Mouse (Mus musculus) ES-Bruce4 (cell line): ENCODE data around the gene Fxr2. TPM values are rescaled to one million over a fixed set of nuclear protein-coding genes. Genes with fewer than 3 reads are reported as not detected.
A peak's percentile ranks its signal among the peaks of the same experiment; 100 is the strongest.

Experiments used
- H3K27ac ChIP-seq: 2 replicates; pipeline ENCODE4 v1.5.1; 2012; ENCODE audit warnings: low read length, inconsistent platforms; ENCODE audit not compliant: insufficient read depth
- H3K27me3 ChIP-seq: 2 replicates; pipeline ENCODE4 v1.6.1; 2012; ENCODE audit warnings: mild to moderate bottlenecking, low read length, inconsistent platforms; ENCODE audit not compliant: control insufficient read depth, poor library complexity, insufficient read depth, severe bottlenecking
- H3K36me3 ChIP-seq: 2 replicates; pipeline ENCODE4 v1.6.1; 2012; ENCODE audit warnings: inconsistent platforms, mild to moderate bottlenecking, low read length, moderate library complexity; ENCODE audit not compliant: control insufficient read depth, poor library complexity, insufficient read depth, severe bottlenecking
- H3K4me1 ChIP-seq: one replicate; pipeline ENCODE4 v1.8.1; 2011; ENCODE audit warnings: low read length; ENCODE audit not compliant: control insufficient read depth, insufficient read depth
- H3K4me3 ChIP-seq: 2 replicates; pipeline ENCODE4 v1.5.1; 2011; ENCODE audit warnings: low read depth, mild to moderate bottlenecking, low read length
- H3K9ac ChIP-seq: 2 replicates; pipeline ENCODE4 v1.6.1; 2012; ENCODE audit warnings: low read depth, mild to moderate bottlenecking, inconsistent platforms; ENCODE audit not compliant: poor library complexity, severe bottlenecking
- H3K9me3 ChIP-seq: replicated peaks from 2 replicates; pipeline ENCODE4 v1.6.1; 2012; ENCODE audit warnings: mild to moderate bottlenecking, low read length, inconsistent platforms; ENCODE audit not compliant: control insufficient read depth, poor library complexity, insufficient read depth, severe bottlenecking
- CTCF ChIP-seq: IDR thresholded peaks from one replicate; pipeline ENCODE4 v1.8.1; 2011; ENCODE audit warnings: low read depth, low read length
- EP300 ChIP-seq: IDR thresholded peaks from 2 replicates; pipeline ENCODE4 v1.6.1; 2011; ENCODE audit warnings: low read depth, low read length; ENCODE audit not compliant: insufficient read depth
- POLR2A ChIP-seq: IDR thresholded peaks from one replicate; pipeline ENCODE4 v1.8.1; 2011; ENCODE audit warnings: low read length; ENCODE audit not compliant: insufficient read depth
- polyA plus RNA-seq: library from polyadenylated mRNA; stranded (reverse); fragments of >200 nt; gene quantifications from 2 replicates; pipeline ENCODE4 v1.2.4, GENCODE M21; 2011; ENCODE audit warnings: low read depth; ENCODE audit not compliant: missing spikeins, insufficient read depth, insufficient read length

The Fxr2 gene
- polyA plus RNA-seq, 1 experiment, result 170 TPM

DNA sequence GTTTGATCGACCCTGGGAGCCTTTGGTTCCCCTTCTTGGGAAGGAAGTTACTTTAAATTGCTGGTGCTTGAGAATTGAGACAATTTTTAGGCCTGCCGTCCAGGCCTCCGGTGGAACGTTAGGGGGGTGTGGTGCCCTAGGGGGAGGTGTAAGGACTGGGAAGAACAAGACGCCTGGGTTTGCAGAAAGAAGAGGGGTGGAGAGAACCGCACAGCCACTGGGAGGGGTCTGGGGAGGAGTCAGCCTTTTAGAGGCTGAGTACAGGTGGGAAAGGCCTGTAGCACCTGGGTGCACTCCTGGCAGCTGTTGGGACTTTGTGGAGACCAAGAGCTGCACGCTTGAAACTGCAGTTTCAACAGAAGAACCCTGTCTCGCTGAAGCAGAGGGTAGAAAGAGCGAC lies 22.0 kb downstream of the Fxr2 start:
- Histone ChIP-seq H3K36me3 (peaks cover 32% of the 10 kb centered on the region), H3K4me1 (no peaks in the 10 kb centered on the region), H3K4me3 (peak overlapping the region; percentile 77), H3K27me3 (no peaks in the 10 kb centered on the region), H3K27ac (peak overlapping the region; percentile 85), H3K9me3 (no peaks in the 10 kb centered on the region), H3K9ac (peak overlapping the region; percentile 77)
- peak; percentile 97 for TF ChIP-seq POLR2A
- peak; percentile 70; the same call in 1 of the 2 replicates for TF ChIP-seq EP300
- TF ChIP-seq CTCF, result no peak

DNA sequence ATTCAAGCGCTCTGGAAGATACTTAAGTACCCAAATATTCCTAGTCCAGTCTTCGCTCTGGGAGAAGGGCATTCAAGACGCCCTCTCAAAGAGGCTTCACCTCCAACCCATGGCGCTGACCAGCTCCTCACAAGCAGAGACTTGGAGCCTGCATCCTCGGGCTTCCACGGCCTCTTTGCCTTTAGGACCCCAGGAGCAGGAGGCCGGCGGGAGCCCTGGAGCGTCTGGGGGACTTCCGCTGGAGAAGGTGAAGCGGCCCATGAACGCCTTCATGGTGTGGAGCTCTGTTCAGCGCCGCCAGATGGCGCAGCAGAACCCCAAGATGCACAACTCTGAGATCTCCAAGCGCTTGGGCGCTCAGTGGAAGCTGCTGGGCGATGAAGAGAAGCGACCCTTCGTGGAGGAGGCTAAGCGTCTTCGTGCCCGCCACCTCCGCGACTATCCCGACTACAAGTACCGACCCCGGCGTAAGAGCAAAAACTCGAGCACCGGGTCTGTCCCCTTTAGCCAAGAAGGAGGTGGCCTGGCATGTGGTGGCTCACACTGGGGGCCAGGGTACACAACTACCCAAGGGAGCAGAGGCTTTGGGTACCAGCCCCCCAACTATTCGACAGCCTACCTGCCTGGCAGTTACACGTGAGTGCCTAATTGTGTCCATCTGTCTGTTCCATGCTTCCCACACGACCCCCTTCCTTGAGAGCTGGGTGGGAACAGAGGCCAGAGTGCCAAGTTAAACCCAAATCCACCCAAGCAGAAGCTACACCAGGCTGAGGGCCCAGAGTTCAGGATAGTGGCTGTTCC lies 22.7 kb downstream of the Fxr2 start, which contains the start of gene Sox15:
TSS of gene Sox15 (plus strand) at position 51 of the 801 bp plus-strand sequence.
- peak within 1 kb of the TSS; percentile 77 for H3K9ac ChIP-seq
- H3K36me3 ChIP-seq, result peaks cover 26% of the 10 kb centered on the region
- peak within 1 kb of the TSS; percentile 77 for H3K4me3 ChIP-seq
- TF ChIP-seq POLR2A, result peak; percentile 16
- TF ChIP-seq EP300, result 0 out of 2 replicates have a peak, but pooled peaks have one; percentile 33
- peak; percentile 70 for TF ChIP-seq CTCF
- no peaks in the 10 kb centered on the region for H3K9me3 ChIP-seq
- peak within 1 kb of the TSS; percentile 85 for H3K27ac ChIP-seq
- no peaks in the 10 kb centered on the region for H3K27me3 ChIP-seq
- no peaks in the 10 kb centered on the region for H3K4me1 ChIP-seq

DNA sequence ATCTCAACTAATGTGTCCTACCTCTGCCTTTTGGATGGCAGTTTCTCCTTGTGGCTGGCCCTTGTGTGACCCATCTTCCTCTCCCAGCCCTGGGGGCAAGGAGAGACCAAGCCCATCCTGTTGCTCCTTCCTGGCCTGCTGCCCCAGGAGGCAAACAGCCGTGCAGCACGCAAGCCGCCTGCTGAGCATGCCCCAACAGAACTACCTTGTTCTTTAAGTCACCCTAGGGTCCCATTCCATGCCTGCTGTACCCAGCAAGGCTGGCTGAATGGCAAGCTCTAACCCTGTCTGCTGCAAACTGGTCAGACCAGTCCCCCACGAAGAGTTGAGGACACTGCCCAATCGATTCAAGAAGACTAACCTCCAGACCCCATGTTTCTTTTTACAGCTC lies 23.3 kb downstream of the Fxr2 start:
- TF ChIP-seq CTCF, result no peak
- TF ChIP-seq EP300, result peak; percentile 93
- TF ChIP-seq POLR2A, result no peak
- no peaks in the 10 kb centered on the region for H3K4me1 ChIP-seq
- H3K4me3 ChIP-seq, result peak overlapping the region; percentile 77
- no peaks in the 10 kb centered on the region for H3K27me3 ChIP-seq
- H3K36me3 ChIP-seq, result peaks cover 20% of the 10 kb centered on the region
- no peaks in the 10 kb centered on the region for H3K9me3 ChIP-seq
- H3K27ac ChIP-seq, result peak overlapping the region; percentile 85
- H3K9ac ChIP-seq, result peak overlapping the region; percentile 77

DNA sequence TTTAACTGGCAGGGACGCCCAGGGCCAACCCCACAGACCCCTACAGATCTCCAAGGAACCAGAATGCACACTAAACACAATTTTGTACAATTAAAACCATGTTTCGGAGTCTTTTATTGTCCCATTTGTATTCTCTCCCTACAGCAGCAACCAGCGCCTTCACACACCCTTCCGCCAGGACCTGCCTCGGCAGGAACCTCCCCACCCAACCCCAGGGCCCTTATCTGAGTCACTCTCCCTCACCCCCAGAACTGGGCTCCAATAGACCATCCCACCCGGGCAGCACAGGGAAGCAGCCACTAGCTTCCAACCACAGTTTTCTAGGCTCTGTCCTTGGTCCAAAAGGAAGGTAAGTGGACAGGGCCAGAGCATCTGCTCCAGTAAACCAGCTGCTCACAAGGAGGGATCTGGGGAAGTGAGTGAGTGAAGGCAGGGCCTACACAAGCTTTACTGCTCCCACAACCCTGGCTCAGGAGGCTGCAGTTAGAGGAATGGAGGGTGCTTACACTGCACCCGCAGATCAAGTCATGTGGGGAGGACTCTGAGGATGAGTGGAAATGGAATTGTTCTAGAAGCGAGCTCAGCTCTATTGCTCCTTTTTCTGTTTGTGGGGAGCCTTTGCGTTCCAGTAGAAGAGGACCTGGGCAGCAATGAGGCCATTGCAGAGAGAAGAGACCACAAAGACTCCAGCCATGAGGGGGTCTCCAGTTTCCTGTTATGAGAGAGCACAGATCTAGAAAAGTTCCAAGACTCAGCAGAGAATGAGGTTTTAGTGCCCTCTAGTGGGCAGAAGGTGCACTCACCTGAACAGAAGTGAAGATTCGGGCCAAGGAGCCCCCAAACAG lies 24.0 kb downstream of the Fxr2 start:
- TF ChIP-seq EP300 (no peak), POLR2A (no peak), CTCF (peak; percentile 62)
- peak overlapping the region; percentile 77 for H3K4me3 ChIP-seq
- H3K27ac ChIP-seq, result peak overlapping the region; percentile 85
- H3K9me3 ChIP-seq, result no peaks in the 10 kb centered on the region
- peak overlapping the region; percentile 77 for H3K9ac ChIP-seq
- H3K4me1 ChIP-seq, result no peaks in the 10 kb centered on the region
- H3K36me3 ChIP-seq, result peaks cover 13% of the 10 kb centered on the region
- H3K27me3 ChIP-seq, result no peaks in the 10 kb centered on the region

DNA sequence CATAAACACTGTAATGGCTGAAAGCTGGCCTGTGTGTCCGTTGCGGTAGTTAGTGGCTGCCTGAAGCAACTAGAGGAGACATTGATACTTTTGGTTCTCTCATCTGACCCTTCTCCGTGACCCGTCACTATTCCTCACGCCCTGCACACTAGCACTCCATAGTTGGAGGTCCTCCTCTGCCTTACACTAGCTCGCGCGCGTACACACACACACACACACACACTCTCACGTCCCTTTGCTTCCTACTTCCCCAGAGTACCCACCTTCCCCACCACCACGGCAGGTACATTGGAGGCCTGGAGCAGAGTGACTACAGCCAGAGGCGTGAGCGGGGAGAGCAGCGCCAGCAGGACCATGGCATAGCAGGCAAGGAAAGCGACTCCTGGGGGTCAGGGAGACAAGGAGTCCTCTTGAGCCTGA lies 24.7 kb downstream of the Fxr2 start:
- H3K9ac ChIP-seq, result peak overlapping the region; percentile 77; the same call in 1 of the 2 replicates
- peak overlapping the region; percentile 43 for H3K4me3 ChIP-seq
- H3K4me1 ChIP-seq, result no peaks in the 10 kb centered on the region

More for the DNA sequence above, 24.7 kb downstream of the Fxr2 start:
- Histone ChIP-seq H3K36me3 (peaks cover 7% of the 10 kb centered on the region), H3K9me3 (no peaks in the 10 kb centered on the region), H3K27me3 (no peaks in the 10 kb centered on the region), H3K27ac (peak overlapping the region; percentile 60)
- TF ChIP-seq CTCF (no peak), EP300 (no peak), POLR2A (no peak)
